Mouse (Mus musculus): ENCODE results near the gene Slc38a10.

Gene Slc38a10

GRCm38 (mm10) chr11:120063326-120063725 is 87.8 kb downstream of the Slc38a10 start:
- no peak for DNase-seq (ENCODE audit: extremely low read depth, low read depth)

GRCm38 (mm10) chr11:120060634-120061033 is 90.5 kb downstream of the Slc38a10 start:
- DNase-seq (ENCODE audit: extremely low read depth, low read depth) = no peak

GRCm38 (mm10) chr11:120055953-120056732 is 95.0 kb downstream of the Slc38a10 start:
- DNase-seq (ENCODE audit: extremely low read depth, low read depth) = no peak

Measured in MEL-GATA-1-ER (cell line).